Mouse (Mus musculus) gastrocnemius, postnatal 4 days (tissue): ENCODE measurements at regions not wholly inside any gene's neighbourhood (a gene's known extent, or its start where the extent isn't known, plus 50 kb on each side); places are given as distances from the start of the nearest gene placed in this dataset.

Experiments used
- DNase-seq, 2 experiments: peaks; one replicate each; pipeline ENCODE4 v3.0.0; 2021 to 2022; ENCODE audit warnings: low spot score in 2 of 2, mixed read lengths in 2 of 2

DNA sequence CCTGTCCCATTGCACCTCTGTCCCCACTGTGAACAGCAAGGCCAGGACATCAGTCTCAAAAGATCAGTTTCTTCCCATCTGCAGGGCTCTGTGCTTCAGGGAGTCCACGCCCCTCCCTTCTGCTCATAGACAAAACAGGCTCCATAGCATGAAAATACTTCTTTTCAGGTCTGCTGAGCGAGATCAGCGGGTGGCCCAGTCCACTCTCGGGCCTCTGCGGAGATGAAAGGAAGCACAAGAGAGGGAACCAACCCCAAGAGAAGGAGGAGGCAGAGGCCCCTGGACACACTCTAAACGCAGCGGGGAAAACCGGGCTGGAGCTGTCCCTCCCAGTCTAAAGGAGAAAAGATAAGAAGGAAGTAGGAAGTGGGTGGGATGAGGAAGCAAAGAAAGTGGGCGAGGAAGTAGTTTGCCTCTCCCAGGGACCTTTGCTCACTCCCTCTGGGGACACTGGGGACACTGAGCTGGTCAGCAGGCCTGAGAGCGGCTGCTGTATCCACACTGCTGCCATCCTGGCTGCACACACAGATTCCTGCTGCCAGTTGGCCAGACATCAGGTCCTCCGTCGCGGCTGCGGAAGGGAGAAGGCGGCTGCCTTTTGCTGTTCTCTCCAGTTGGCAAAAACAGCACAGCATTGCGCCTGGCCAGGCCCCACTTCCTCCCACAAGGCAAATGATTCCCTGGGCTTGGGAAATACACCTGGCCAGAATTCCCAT lies 143.5 kb downstream of the Rybp start:
- peak; percentile 68 to 80 for DNase-seq

DNA sequence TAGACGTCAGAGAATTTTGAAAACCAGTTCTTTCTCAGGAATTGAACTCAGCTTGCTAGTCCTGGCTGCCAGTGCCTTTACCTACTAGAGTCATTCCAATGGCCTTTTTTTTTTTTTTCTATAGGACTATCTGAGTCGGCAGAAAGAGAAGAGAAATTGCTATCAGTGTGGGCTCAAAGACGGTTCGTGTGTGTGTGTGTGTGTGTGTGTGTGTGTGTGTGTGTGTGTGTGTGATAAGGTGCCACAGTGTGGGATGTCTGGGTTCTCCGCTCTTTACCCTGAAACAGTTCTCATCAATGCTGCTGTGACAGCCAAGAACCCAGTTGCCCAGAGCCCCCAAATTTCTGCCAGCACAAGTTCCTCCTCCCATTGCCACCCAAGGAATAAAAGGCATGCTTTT lies 146.1 kb downstream of the Rybp start:
- no peak for DNase-seq

DNA sequence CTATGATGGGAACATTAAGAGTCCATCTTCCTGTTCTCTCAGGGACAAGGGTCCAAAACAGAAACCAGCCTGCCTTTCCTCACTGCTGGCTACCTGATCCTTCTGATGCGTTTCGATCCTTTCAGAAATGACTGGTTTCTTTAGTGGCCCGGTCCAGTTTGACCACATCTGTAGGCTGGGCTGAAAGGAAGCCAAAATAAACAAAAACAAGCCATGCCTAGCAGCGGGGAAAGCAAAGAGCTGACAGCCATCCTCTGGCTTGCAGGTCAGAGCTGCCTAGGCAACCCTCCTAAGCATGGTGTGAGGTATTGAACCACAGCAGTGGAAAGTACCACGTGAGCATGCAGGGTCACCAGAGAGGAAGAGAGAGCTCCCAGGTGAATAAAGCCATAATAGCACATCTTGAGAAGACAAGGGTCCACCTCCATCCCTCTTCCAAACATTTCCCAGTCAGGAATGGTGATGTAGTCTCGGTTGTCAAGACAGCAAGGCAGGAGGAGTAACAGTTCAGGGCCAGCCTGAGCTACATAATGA lies 146.6 kb downstream of the Rybp start:
- DNase-seq: no peak

DNA sequence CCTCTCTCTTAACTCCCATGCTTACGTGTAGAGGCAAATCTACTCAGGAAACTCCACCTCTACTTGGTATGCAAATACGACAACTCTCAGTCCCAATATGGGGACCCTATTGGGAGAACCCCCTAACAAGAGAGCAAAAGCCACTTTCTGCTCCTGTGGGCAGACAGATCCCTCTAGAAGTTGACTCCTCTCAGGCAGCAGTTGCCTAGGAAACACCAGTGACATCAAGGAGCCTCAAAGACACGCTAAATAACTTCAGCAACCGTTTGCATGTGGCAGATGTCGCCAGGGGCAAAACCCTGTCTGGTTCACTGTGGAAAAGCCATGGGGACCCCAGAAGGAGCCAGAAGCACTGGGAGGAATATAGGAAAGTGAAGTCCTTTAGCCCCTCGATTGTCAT lies 147.5 kb downstream of the Rybp start:
- DNase-seq: no peak

DNA sequence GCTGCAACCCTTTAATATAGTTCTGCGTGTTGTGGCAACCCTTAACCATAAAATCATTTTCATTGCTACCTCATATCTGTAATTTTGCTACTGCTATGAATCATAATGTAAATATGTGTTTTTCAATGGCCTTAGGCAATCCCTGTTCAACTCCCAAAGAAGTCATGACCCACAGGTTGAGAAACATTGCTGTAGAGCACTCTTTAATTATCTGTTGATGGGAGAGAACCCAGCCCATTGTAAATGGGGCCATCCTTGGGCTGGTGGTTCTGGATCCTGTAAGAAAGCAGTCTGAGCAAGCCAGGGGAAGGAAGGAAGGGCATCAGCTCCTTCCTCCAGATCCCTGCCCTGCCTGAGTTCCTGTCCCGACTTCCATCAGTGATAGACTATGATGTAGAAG lies 148.6 kb downstream of the Rybp start:
- DNase-seq: no peak

DNA sequence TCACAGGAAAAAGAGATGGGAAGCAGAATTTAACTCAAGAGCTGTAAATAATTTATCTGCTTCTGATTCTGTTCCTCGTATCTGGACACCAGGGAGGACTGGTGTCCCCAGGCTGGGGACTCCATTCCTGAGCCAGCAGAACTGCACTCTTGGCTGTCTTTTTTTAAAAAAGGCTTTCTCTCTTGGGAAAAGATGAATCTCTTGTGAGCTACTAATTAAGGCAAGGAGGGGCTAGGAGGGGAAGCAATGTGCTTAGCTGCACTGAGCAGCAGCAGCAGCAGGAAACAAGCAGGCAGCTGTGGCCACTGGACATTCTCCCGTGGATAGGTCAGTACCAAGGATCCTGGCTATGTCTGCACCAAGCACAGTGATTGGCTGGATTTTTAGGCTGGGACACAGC lies 152.1 kb downstream of the Rybp start:
- no peak for DNase-seq

DNA sequence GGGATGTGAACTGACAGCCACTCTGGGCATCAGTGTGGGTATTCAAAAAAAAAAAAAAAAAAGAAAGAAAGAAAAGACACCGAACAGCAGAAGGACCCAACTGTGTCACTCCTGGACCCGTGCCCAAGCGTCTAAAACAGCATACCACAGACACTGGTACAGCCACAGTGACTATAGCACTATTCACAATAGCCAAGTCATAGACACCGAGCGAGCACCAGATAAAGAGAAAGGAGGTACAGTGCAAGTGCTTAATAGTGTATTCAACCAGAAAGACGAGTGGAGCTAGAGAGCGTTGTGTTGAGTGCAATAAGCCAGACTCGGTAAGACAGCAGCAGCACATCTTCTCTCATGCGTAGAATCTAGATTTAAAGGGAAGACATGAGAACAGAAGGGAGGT lies 153.3 kb downstream of the Rybp start:
- DNase-seq: no peak

DNA sequence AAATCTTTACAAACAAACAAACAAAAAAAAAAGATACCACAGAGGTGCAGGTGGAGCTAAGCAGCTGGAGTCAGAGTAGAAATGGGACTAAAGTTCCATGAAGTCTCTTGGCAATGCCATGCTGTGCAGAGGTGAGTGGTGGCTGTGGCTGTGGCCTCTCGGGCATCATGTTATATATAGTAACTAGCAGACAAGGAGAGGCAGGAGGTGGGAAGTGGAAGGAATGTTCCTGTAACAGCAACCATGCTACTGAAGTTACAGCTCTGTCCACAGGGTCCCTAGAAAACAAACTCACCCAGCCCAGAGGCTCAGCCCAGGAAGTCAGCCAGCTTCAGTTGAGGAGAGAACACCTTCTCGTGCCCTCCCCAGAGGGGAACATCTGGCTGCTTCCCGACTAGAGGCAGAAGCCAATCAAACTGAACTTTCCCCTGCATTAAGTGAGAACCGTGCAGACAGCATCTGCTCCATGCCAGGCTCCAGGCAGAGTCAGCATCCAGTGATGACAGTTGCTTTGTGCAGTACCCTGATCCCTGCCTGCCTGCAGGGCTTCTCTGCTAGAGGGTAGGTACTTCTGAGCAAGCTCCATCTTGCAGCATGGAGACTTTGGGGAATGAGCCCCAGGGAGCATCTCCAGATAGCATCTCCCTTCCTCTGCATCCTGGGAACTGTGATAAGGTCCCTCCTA lies 154.2 kb downstream of the Rybp start:
- DNase-seq: no peak

DNA sequence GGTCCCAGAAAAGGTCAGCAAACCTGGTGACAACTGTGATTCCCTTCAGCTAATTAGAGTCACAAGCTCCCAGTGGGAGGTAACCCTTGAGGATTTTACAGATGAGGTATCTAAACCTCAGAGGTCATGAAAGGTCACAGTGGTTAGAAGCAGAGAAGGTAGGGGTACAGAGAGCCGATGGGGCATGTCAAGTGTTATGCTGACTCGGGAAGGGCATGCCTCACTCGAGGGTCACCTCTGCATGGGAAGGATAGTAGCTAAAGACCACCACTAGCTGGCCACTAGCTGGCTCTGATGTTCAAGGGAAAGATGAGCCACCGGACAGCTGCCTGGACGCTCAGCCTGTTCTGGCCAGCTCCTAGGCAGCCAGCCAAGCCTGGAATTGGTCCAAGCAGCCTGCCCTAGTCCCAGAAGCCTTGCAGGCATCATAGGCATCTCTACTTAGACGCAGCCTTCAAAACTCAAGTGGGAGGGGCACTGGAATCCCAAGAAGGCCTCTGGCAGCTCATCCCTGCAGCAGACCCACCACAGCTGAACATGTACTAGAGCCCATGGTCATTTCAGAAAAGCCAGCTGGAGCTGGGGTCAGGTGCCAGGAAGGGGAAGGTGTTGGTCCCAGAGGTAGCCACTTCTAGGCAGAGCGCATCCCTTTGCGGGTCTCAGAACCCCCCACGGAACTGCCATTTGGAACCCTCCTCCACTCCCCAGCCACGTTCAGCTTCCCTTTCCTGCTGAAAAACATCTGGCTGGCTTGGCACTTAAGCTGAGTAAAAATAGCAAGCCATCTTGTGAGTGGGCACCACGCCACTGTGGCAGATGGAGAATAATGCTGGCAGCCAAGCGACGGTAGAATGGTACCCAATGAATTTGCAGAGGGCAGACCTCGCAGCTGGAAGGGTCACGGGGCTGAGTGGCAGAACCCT lies 159.8 kb downstream of the Rybp start:
- peak; percentile 81 to 93 for DNase-seq

DNA sequence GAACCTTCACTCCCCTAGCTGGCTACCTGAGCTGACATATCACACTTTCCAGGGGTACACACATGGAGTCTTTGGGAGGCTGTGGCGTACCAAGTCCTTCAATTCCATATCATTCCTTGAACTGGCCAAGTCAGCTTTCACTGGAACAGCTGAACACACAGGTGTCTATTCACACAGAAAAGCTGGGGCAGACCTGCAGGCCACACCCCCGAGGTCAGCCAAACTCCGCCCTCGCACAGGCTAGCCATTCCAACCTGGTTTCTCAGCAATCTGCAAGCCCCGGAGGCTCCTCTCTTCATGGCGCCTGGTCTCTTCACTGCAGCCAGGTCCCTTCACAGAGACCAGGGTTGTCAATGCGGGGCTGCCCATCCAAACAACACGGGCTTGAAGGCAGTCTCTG lies 160.5 kb downstream of the Rybp start:
- no peak for DNase-seq

DNA sequence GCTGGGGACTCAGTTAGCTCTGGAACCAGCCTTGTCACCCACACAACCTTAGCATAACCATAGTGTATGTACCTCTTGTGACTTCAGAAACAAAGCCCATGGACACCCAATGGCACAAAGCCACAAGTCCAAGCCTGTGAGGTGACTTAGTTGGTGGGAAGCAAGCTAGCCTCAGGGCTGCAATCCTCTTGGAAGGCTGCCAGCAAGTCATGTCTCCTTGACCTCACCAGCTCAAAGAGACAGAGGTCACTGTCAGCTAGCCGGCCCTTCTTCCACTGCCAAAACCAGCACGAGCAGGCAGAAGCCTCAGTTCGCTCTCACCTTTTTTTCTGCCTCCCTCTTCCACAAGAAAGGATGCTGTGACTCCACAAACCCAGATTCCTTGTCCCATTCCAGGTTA lies 161.0 kb downstream of the Rybp start:
- no peak for DNase-seq

DNA sequence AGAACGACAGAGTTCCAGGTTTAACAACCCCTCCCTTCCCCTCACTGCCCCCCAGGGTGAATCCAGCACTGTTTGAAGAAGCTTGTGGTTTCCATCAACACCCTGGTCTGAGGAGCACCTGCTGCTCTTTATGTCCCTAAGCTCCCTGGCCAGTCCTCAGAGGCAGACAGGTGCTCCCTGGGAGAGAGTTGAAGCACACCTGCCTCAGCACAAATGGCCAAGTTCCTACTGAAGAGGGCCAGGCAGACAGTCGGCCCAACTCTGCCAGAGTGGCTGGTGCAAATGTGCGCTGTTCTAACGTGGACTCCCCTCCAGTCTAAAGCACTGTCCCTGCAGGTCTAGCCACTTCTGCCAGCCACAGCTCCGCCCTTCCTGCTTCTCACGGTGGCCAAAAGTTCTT lies 166.0 kb downstream of the Rybp start:
- DNase-seq: no peak

DNA sequence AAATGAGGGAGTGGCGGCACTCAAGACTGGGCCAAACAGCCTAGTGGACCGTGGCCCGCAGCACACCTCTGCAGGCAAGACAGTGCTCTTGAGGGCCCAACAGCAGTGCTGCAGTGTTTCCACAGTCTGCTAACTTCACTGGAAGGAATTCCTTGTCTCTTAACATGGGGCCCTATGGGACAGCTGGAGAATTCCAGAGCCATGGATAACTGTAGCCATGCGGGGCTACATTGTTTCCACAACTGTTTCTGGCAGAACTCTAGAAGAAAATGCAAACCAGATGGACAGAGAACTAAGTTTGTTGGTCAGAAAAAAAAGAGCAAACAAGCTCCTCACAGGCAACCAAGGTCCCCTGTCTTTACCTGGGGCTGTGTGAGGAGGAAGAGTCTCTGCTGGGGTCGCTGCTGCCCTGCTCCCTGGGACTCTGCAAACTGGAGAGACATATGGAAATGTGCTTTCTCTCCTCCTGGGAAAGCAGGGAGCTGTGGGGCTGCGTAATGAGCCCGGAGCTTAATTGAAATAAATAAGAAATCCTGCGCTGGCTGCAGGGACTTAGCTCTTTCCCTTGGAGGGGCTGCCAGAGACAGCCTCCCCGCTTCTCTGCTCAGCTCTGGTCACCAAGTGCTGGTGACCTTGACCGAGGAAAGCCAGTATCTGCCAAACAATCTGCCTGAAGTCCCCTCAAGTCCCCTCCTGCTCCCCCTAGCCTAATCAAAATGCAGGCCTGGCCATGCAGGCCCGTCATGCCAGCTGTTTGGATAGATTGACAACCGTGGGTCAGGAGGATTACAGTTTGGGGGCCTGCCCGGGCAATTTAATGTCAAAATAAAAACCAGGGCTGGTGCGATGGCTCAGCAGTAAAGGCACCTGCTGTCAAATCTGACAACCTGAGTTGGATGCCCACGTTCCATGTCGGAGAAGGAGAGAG lies 167.0 kb downstream of the Rybp start:
- peak in 1 of 2 experiments; percentile 21 for DNase-seq

DNA sequence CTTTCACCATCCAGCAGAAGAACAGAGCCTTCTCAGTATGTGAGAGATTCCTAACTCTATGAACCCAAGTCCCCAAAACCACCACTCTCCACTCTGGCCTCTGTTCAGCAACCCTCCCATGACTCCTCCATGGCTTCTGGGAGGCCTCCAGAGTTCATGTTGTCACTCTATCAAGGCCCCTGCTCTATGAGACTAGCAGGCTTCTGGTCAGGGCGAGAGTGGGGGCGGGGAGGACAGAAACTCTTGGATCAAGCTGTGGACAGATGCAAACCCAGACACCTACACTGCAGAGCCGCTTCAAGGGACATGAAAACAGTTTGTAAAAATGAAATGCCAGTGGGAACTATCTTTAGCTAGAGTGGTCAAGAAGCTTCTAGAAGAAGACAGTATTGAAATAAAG lies 170.2 kb downstream of the Rybp start:
- no peak for DNase-seq

DNA sequence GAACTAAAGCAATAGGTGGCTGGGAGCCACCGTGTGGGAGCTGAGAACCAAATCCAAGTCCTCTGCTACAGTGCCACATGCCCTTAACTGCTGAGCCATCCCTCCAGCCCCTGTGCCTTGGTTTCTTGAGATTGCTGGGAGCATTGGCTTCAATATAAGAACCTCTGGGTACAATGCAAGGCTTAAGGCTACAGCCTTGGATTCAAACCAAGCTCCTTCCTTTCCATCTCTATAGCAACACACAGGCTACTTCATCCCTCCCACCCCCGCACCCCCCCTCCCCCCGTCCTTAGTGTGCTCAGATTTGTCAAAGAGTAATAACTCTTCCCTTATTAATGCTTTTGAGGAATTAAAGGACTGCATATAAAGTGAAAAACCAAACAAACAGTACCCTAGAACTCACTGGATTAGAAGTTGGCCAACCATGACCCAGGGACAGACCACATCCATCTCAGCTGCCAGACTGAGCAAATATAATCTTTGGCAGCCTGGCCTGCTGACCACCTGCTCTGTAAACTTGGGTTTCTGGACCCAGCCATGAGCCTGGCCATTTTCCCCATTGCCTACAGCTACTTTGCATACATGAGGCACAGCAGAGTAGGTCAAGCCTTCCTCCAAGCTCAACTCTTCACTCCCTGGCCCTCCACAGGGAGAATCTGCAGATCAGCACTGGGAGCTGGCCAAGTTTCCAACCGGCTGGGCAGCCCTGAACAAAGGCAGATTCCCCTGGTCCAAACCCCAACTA lies 173.7 kb downstream of the Rybp start:
- DNase-seq: no peak

DNA sequence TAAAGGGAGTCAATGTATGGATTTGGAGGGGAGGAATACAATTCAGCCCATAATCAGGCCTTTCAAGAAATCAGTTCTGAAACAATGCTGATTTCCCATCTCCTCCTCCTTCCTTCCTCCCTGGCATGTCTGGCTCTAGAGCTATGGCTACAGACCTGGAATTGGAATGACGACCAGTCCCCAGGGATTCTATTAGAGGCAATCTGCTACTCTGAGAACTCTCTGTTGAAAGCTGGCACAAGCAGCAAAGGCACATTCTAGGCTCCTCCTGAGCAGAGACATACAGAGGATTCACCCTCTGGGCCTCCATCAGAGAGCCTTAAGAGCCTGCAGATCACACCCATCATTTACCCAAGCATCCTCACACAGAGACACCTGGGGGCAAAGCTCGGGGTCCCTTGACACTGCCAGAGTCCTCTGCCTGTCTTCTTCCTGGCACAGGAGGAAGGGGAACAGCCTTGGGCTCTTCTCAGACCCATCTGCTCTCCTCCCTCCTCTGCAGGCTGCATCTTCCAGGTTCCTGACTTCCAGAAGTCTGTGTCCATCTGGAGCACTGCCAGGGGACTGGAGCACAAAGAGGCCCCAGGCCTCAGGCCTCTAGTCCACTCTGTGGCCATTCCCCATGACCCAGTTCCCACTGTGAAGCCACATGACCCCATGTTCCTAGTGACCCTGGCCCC lies 176.2 kb downstream of the Rybp start:
- peak in 1 of 2 experiments; percentile 48 for DNase-seq

DNA sequence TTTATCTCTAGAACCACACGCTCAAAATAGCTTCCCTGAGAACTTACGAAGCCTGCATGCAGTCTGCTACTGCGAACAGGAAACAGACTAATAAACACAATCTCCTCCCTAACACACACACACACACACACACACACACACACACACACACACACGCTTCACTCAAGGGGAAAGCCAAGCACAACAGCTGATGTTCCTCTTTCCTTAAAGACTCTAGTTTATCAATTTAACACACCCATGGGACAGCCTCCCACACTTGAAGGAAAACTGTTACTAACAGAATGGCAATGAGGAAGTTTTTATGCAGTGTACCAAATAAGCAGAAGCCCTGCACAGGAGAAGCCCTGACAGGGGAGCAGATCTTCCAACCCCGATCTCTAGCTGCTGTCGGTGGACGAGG lies 177.3 kb downstream of the Rybp start:
- no peak for DNase-seq

DNA sequence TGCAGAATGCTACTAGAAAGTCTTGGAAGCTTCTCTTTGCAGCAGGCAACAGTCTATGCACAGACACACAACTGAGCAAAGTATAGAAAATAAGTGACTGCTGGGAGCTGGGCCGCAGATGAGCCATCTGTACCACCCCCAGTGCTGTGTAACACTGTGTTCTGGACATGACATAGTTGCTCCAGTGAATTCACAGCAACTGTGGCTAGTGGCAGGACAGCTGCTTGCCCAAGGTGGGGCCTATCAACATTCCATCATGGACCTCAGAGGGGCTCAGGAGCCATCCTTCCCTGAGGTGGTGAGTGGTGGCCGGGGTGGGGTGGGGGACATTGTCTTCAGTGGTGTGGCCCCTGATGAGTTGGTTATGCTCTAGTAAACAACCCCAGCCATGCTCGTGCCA lies 177.9 kb downstream of the Rybp start:
- no peak for DNase-seq

DNA sequence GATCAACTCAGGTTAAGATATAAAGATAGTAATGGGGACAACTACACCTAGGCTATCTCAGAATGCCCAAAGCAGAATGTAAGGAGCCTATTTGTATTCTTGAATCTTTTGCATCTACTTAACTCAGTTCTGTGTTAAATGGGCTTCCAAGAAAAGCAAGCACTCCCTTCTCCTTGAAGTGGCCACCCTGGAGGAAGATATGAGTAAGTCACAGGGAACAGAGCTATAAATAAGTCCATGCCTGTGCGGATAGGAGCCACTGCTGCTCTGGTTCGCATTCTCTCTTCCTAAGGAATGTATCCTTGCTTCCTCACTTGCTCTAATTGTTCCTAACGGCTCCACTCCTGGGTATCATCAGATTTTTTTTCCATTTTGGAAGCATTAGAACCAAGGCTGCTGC lies 179.8 kb downstream of the Rybp start:
- DNase-seq: no peak
